Comparison of ENCODE assay signal across 24 mouse cellular contexts in genomic region chr9:99001326-99001725, GRCm38 (mm10). TPM values are rescaled to one million over a fixed set of nuclear protein-coding genes. Genes with fewer than 3 reads are reported as not detected.
"Had no signal": no experiment of that assay in that cellular context is flagged by ENCODE, and none has a peak within 500 bp of the region (broad histone marks: within the 10 kb centered on the region; RNA-seq: fewer than 3 reads in every experiment).

No protein-coding gene starts in this region.

- H3K27ac ChIP-seq: liver, embryonic 13.5 days; liver, embryonic 15.5 days; midbrain, embryonic 10.5 days; midbrain, embryonic 13.5 days; midbrain, embryonic 15.5 days; neural tube, embryonic 13.5 days; neural tube, embryonic 15.5 days had no signal

- H3K4me2 ChIP-seq: liver, embryonic 11.5 days; liver, embryonic 13.5 days; liver, embryonic 15.5 days; lung, embryonic 14.5 days; midbrain, embryonic 13.5 days; midbrain, embryonic 15.5 days; neural tube, embryonic 13.5 days; neural tube, embryonic 15.5 days had no signal

- DNase-seq: liver, embryonic 13.5 days; liver, postnatal 0 days; lung, embryonic 14.5 days; lung, postnatal 10 days; lung, postnatal 4 days; right cerebral cortex, postnatal 14 days; thymus, adult 18-20 months; thymus, postnatal 14 days; thymus, postnatal 36 days had no signal

- H3K4me1 ChIP-seq: liver, embryonic 13.5 days; liver, embryonic 15.5 days; midbrain, embryonic 10.5 days; midbrain, embryonic 13.5 days; midbrain, embryonic 15.5 days; neural tube, embryonic 13.5 days; neural tube, embryonic 15.5 days had no signal

- H3K36me3 ChIP-seq: liver, embryonic 15.5 days had no signal

- H3K9ac ChIP-seq: liver, embryonic 13.5 days; liver, embryonic 15.5 days; liver, postnatal 0 days; lung, embryonic 14.5 days; midbrain, embryonic 13.5 days; midbrain, embryonic 15.5 days; neural tube, embryonic 13.5 days; neural tube, embryonic 15.5 days had no signal

- H3K9me3 ChIP-seq: liver, embryonic 13.5 days; liver, embryonic 15.5 days; midbrain, embryonic 10.5 days; midbrain, embryonic 13.5 days; midbrain, embryonic 15.5 days; neural tube, embryonic 13.5 days; neural tube, embryonic 15.5 days had no signal

- H3K27me3 ChIP-seq: liver, embryonic 13.5 days; liver, embryonic 15.5 days; midbrain, embryonic 13.5 days; midbrain, embryonic 15.5 days; neural tube, embryonic 13.5 days; neural tube, embryonic 15.5 days had no signal

- ATAC-seq: liver, postnatal 0 days; midbrain, embryonic 13.5 days; midbrain, embryonic 15.5 days had no signal

- H3K4me3 ChIP-seq: liver, embryonic 13.5 days; liver, embryonic 15.5 days; midbrain, embryonic 10.5 days; midbrain, embryonic 13.5 days; midbrain, embryonic 15.5 days; myocyte; neural tube, embryonic 13.5 days; neural tube, embryonic 15.5 days had no signal

RNA-seq across cellular contexts. Expression of gene Gm1123, which starts 34.2 kb away (rescaled TPM):
- total RNA-seq: megakaryocyte-erythroid progenitor cell, adult 5-6 weeks had no signal
- polyA plus RNA-seq: liver, embryonic 11.5 days; liver, embryonic 13.5 days; liver, postnatal 0 days; lung, embryonic 14.5 days; lung, embryonic 16.5 days; midbrain, embryonic 10.5 days; myocyte; neural tube, embryonic 11.5 days; neural tube, embryonic 15.5 days; thymus, postnatal 0 days had no signal

RNA-seq across cellular contexts. Expression of gene Foxl2, which starts 46.2 kb away (rescaled TPM):
- total RNA-seq: megakaryocyte-erythroid progenitor cell, adult 5-6 weeks had no signal
- polyA plus RNA-seq: liver, embryonic 11.5 days; liver, embryonic 13.5 days; liver, embryonic 15.5 days; liver, postnatal 0 days; lung, embryonic 14.5 days; lung, embryonic 16.5 days; spleen, adult 2 months; stomach, embryonic 14.5 days; stomach, embryonic 16.5 days; thymus, postnatal 0 days had no signal
